Mouse (Mus musculus): ENCODE measurements around the gene Mgst2. TPM values are rescaled to one million over a fixed set of nuclear protein-coding genes. Genes with fewer than 3 reads are reported as not detected.
A peak's percentile ranks its signal among the peaks of the same experiment; 100 is the strongest.

The Mgst2 gene
- polyA plus RNA-seq, 1 experiment from 2014 or later = not detected

- DNase-seq (ENCODE audit: low spot score) (peak; percentile 95), ATAC-seq (peak; percentile 96)
- under 1% methylated on average over 27 of the region's 27 CpGs for WGBS
- Histone ChIP-seq H3K9me3 (replicated peaks; ENCODE audit: control insufficient read depth, low read length) (no peaks in the 10 kb centered on the region), H3K9ac (ENCODE audit: low read length) (peak overlapping the region; percentile 58), H3K27me3 (replicated peaks; ENCODE audit: control insufficient read depth, insufficient read depth, low read length) (no peaks in the 10 kb centered on the region), H3K4me3 (ENCODE audit: low read depth, low read length) (peak overlapping the region; percentile 27), H3K4me2 (ENCODE audit: low read length) (peak overlapping the region; percentile 60), H3K27ac (ENCODE audit: low read depth, low read length) (peak overlapping the region; percentile 91), H3K36me3 (ENCODE audit: control insufficient read depth, insufficient read depth, low read length) (no peaks in the 10 kb centered on the region), H3K4me1 (ENCODE audit: control insufficient read depth, insufficient read depth, low read length) (peaks cover 21% of the 10 kb centered on the region)
These were observed 41.2 kb downstream of the Mgst2 start for GRCm38 (mm10) chr3:51701281-51701751.

DNA sequence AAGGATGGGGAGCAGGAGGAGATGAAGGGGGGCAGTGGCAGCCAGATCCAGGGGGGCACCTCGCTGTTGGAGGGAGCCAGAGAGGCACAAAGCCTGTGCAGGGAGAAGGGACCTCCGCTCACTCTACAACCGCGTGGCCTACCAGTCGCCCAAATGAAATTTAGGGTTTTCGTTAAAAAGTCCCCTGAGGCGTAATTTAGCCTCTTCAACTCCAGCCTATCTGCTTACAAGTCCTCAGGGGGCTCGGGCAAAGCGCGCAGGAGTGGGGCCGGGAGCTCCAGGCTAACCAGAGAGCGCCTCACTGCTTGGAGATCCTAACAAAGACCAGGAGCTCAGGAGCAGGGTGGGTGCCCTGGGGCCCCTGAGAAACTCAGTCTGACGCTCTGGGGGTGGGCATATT is 41.8 kb downstream of the Mgst2 start:
- peak; percentile 65 for DNase-seq (ENCODE audit: low spot score)
- peak overlapping the region; percentile 91 for H3K27ac ChIP-seq (ENCODE audit: low read depth, low read length)
- H3K27me3 ChIP-seq (replicated peaks; ENCODE audit: control insufficient read depth, insufficient read depth, low read length) = no peaks in the 10 kb centered on the region
- ATAC-seq = peak; percentile 76
- no peaks in the 10 kb centered on the region for H3K36me3 ChIP-seq (ENCODE audit: control insufficient read depth, insufficient read depth, low read length)
- 2% methylated on average over 13 of the region's 13 CpGs for WGBS
- H3K9me3 ChIP-seq (replicated peaks; ENCODE audit: control insufficient read depth, low read length) = no peaks in the 10 kb centered on the region
- peaks cover 21% of the 10 kb centered on the region for H3K4me1 ChIP-seq (ENCODE audit: control insufficient read depth, insufficient read depth, low read length)
- peak overlapping the region; percentile 58 for H3K9ac ChIP-seq (ENCODE audit: low read length)
- H3K4me2 ChIP-seq (ENCODE audit: low read length) = peak overlapping the region; percentile 60
- peak overlapping the region; percentile 27 for H3K4me3 ChIP-seq (ENCODE audit: low read depth, low read length)

DNA sequence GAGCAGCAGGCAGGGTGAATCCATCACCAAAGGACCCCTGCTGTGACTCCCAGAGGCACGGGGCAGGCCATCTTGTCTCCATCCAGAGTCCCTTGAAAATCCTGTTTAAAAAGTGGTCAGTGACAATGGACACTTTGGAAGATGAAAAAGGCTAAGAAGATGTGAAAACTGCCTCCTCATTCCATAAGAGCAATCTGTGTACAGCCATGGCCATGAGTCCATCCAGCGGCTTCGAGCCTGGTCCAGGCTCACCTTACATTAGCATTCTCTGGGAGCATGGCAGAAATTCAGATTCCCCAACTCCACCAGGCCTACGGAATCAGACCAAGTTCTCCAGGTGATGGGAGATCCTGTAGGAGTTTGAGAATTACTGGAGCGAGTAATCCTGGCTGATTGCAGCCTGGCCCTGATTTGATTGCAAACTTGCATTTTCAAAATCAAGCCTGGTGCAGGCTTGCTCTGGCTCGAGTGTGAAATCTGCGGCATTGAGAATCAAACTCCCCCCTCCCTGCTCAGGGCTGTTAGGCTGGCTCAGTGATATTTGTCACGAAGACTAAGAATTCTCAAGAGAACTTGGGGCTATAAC is 42.6 kb downstream of the Mgst2 start:
- DNase-seq (ENCODE audit: low spot score) (no peak), ATAC-seq (no peak)
- Histone ChIP-seq H3K9ac (ENCODE audit: low read length) (no peak overlapping the region; the same call in 1 of the 2 replicates), H3K4me1 (ENCODE audit: control insufficient read depth, insufficient read depth, low read length) (peaks cover 21% of the 10 kb centered on the region), H3K4me2 (ENCODE audit: low read length) (no peak overlapping the region), H3K27ac (ENCODE audit: low read depth, low read length) (peak overlapping the region; percentile 91), H3K27me3 (replicated peaks; ENCODE audit: control insufficient read depth, insufficient read depth, low read length) (no peaks in the 10 kb centered on the region), H3K4me3 (ENCODE audit: low read depth, low read length) (no peak overlapping the region), H3K9me3 (replicated peaks; ENCODE audit: control insufficient read depth, low read length) (no peaks in the 10 kb centered on the region), H3K36me3 (ENCODE audit: control insufficient read depth, insufficient read depth, low read length) (no peaks in the 10 kb centered on the region)
- WGBS = 71% methylated on average over 8 of the region's 8 CpGs

- no peak for ATAC-seq
- Histone ChIP-seq H3K27me3 (replicated peaks; ENCODE audit: control insufficient read depth, insufficient read depth, low read length) (no peaks in the 10 kb centered on the region), H3K9ac (ENCODE audit: low read length) (no peak overlapping the region), H3K36me3 (ENCODE audit: control insufficient read depth, insufficient read depth, low read length) (no peaks in the 10 kb centered on the region), H3K9me3 (replicated peaks; ENCODE audit: control insufficient read depth, low read length) (no peaks in the 10 kb centered on the region), H3K27ac (ENCODE audit: low read depth, low read length) (no peak overlapping the region), H3K4me1 (ENCODE audit: control insufficient read depth, insufficient read depth, low read length) (peaks cover 21% of the 10 kb centered on the region), H3K4me2 (ENCODE audit: low read length) (no peak overlapping the region), H3K4me3 (ENCODE audit: low read depth, low read length) (no peak overlapping the region)
- WGBS = 88% methylated on average over 8 of the region's 8 CpGs
- no peak for DNase-seq (ENCODE audit: low spot score)
These were observed 43.3 kb downstream of the Mgst2 start for GRCm38 (mm10) chr3:51703478-51703877.

GRCm38 (mm10) chr3:51705220-51705619 is 45.1 kb downstream of the Mgst2 start:
- H3K4me1 ChIP-seq (ENCODE audit: control insufficient read depth, insufficient read depth, low read length) = peaks cover 19% of the 10 kb centered on the region
- no peaks in the 10 kb centered on the region for H3K36me3 ChIP-seq (ENCODE audit: control insufficient read depth, insufficient read depth, low read length)
- DNase-seq (ENCODE audit: low spot score) (no peak), ATAC-seq (no peak)
- 86% methylated on average over 7 of the region's 7 CpGs for WGBS
- no peak overlapping the region for H3K4me3 ChIP-seq (ENCODE audit: low read depth, low read length)
- no peak overlapping the region for H3K27ac ChIP-seq (ENCODE audit: low read depth, low read length)
- no peak overlapping the region for H3K9ac ChIP-seq (ENCODE audit: low read length)
- no peaks in the 10 kb centered on the region for H3K27me3 ChIP-seq (replicated peaks; ENCODE audit: control insufficient read depth, insufficient read depth, low read length)
- H3K9me3 ChIP-seq (replicated peaks; ENCODE audit: control insufficient read depth, low read length) = no peaks in the 10 kb centered on the region
- H3K4me2 ChIP-seq (ENCODE audit: low read length) = no peak overlapping the region

DNA sequence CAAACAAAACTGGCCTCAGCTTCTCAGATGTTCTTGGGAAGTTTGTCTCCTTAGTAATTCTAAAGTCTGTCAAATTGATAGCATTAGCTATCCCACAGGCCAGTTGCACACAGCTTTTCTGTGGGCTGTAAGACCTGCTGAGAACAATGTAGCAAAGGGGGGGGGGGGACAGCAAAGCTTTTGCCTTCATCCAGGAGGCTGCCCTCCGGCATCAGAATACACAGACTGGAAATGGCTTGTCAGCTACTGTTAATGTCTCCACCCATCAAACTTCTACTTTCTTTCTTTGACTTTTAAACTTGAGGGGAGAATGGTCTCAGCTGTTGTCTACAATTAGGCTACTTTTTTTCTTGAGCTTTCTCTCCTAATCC is 48.2 kb downstream of the Mgst2 start:
- Histone ChIP-seq H3K4me3 (ENCODE audit: low read depth, low read length) (no peak overlapping the region), H3K9me3 (replicated peaks; ENCODE audit: control insufficient read depth, low read length) (no peaks in the 10 kb centered on the region), H3K27ac (ENCODE audit: low read depth, low read length) (0 out of 2 replicates have a peak overlapping the region, but pooled peaks have one; percentile 31), H3K4me2 (ENCODE audit: low read length) (no peak overlapping the region), H3K36me3 (ENCODE audit: control insufficient read depth, insufficient read depth, low read length) (no peaks in the 10 kb centered on the region), H3K9ac (ENCODE audit: low read length) (no peak overlapping the region), H3K27me3 (replicated peaks; ENCODE audit: control insufficient read depth, insufficient read depth, low read length) (no peaks in the 10 kb centered on the region), H3K4me1 (ENCODE audit: control insufficient read depth, insufficient read depth, low read length) (no peaks in the 10 kb centered on the region)
- WGBS = 78% methylated on average over 1 of the region's 1 CpGs
- DNase-seq (ENCODE audit: low spot score) (no peak), ATAC-seq (no peak)

- H3K27me3 ChIP-seq (replicated peaks; ENCODE audit: control insufficient read depth, insufficient read depth, low read length) = no peaks in the 10 kb centered on the region
- no peaks in the 10 kb centered on the region for H3K36me3 ChIP-seq (ENCODE audit: control insufficient read depth, insufficient read depth, low read length)
- no peak overlapping the region for H3K9ac ChIP-seq (ENCODE audit: low read length)
- WGBS = 67% methylated on average over 21 of the region's 21 CpGs
- peak; percentile 61 for ATAC-seq
- H3K9me3 ChIP-seq (replicated peaks; ENCODE audit: control insufficient read depth, low read length) = no peaks in the 10 kb centered on the region
- peak overlapping the region; percentile 31; the same call in 1 of the 2 replicates for H3K27ac ChIP-seq (ENCODE audit: low read depth, low read length)
- peak; percentile 81 for DNase-seq (ENCODE audit: low spot score)
- H3K4me1 ChIP-seq (ENCODE audit: control insufficient read depth, insufficient read depth, low read length) = no peaks in the 10 kb centered on the region
- no peak overlapping the region for H3K4me2 ChIP-seq (ENCODE audit: low read length)
- H3K4me3 ChIP-seq (ENCODE audit: low read depth, low read length) = no peak overlapping the region
These were observed 48.7 kb downstream of the Mgst2 start for GRCm38 (mm10) chr3:51708746-51709411.

DNA sequence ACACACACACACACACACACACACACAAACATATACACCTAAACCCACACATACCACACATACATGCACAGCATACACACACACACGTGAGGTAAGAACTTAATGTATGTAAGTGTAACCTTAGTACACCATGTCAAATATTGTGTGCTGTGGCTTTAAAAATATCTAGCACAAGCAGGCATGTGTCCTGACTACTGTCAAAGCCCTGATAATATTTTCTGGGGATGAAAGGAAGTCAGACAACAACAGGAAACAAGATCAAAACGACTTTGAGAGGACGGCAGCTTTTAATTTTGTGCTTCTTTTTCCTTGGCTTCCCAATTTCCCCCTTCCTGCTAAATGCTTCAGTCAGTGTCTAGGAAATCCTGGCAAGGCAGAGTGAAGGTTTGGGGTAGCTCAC is 52.2 kb downstream of the Mgst2 start:
- H3K4me2 ChIP-seq (ENCODE audit: low read length) = no peak overlapping the region
- no peaks in the 10 kb centered on the region for H3K27me3 ChIP-seq (replicated peaks; ENCODE audit: control insufficient read depth, insufficient read depth, low read length)
- no peaks in the 10 kb centered on the region for H3K4me1 ChIP-seq (ENCODE audit: control insufficient read depth, insufficient read depth, low read length)
- 50% methylated on average over 3 of the region's 3 CpGs for WGBS
- no peaks in the 10 kb centered on the region for H3K9me3 ChIP-seq (replicated peaks; ENCODE audit: control insufficient read depth, low read length)
- H3K4me3 ChIP-seq (ENCODE audit: low read depth, low read length) = no peak overlapping the region
- DNase-seq (ENCODE audit: low spot score) (no peak), ATAC-seq (no peak)
- no peaks in the 10 kb centered on the region for H3K36me3 ChIP-seq (ENCODE audit: control insufficient read depth, insufficient read depth, low read length)
- no peak overlapping the region for H3K27ac ChIP-seq (ENCODE audit: low read depth, low read length)
- no peak overlapping the region for H3K9ac ChIP-seq (ENCODE audit: low read length)

GRCm38 (mm10) chr3:51713233-51713632 is 53.1 kb downstream of the Mgst2 start:
- Histone ChIP-seq H3K4me2 (ENCODE audit: low read length) (no peak overlapping the region), H3K27ac (ENCODE audit: low read depth, low read length) (no peak overlapping the region), H3K9me3 (replicated peaks; ENCODE audit: control insufficient read depth, low read length) (no peaks in the 10 kb centered on the region), H3K27me3 (replicated peaks; ENCODE audit: control insufficient read depth, insufficient read depth, low read length) (no peaks in the 10 kb centered on the region), H3K36me3 (ENCODE audit: control insufficient read depth, insufficient read depth, low read length) (no peaks in the 10 kb centered on the region), H3K4me1 (ENCODE audit: control insufficient read depth, insufficient read depth, low read length) (no peaks in the 10 kb centered on the region), H3K9ac (ENCODE audit: low read length) (no peak overlapping the region; the same call in 1 of the 2 replicates), H3K4me3 (ENCODE audit: low read depth, low read length) (no peak overlapping the region)
- WGBS = 19% methylated on average over 8 of the region's 8 CpGs
- DNase-seq (ENCODE audit: low spot score) = no peak
- no peak for ATAC-seq
